Mouse (Mus musculus) stomach, embryonic 16.5 days (tissue): Measurements from ENCODE around the gene Ttc39b. TPM values are rescaled to one million over a fixed set of nuclear protein-coding genes. Genes with fewer than 3 reads are reported as not detected.

Experiments
- ATAC-seq: fragments of 200-750 bp; cut with Nextera tagmentation; 2 replicates; pipeline ENCODE4 v1.8.0; 2017; ENCODE audit warnings: moderate number of reproducible peaks, moderate TSS enrichment; ENCODE audit not compliant: insufficient read depth, low FRiP score
- H3K27ac ChIP-seq: fragments of 300-500 bp; sonication (generic); 2 replicates; pipeline ENCODE4 v1.5.1; 2014; ENCODE audit warnings: low read length
- H3K27me3 ChIP-seq: fragments of 300-500 bp; sonication (generic); 2 replicates; pipeline ENCODE4 v1.6.1; 2014; ENCODE audit warnings: low read length, control low read depth, mixed read lengths; ENCODE audit not compliant: control insufficient read depth, insufficient read depth
- H3K36me3 ChIP-seq: fragments of 300-500 bp; sonication (generic); 2 replicates; pipeline ENCODE4 v1.6.1; 2014; ENCODE audit warnings: low read length; ENCODE audit not compliant: control insufficient read depth, insufficient read depth
- H3K4me1 ChIP-seq: fragments of 300-500 bp; sonication (generic); 2 replicates; pipeline ENCODE4 v1.6.1; 2014; ENCODE audit warnings: low read length, control low read depth, mixed read lengths; ENCODE audit not compliant: control insufficient read depth, insufficient read depth
- H3K4me2 ChIP-seq: fragments of 300-500 bp; sonication (generic); 2 replicates; pipeline ENCODE4 v1.6.1; 2014; ENCODE audit warnings: low read depth, low read length, mixed read lengths
- H3K4me3 ChIP-seq: fragments of 300-500 bp; sonication (generic); replicated peaks from 2 replicates; pipeline ENCODE4 v1.5.1; 2014; ENCODE audit warnings: mild to moderate bottlenecking, low read length
- H3K9ac ChIP-seq: fragments of 300-500 bp; sonication (generic); 2 replicates; pipeline ENCODE4 v1.6.1; 2014; ENCODE audit warnings: low read length
- H3K9me3 ChIP-seq: fragments of 300-500 bp; sonication (generic); replicated peaks from 2 replicates; pipeline ENCODE4 v1.6.1; 2016; ENCODE audit warnings: low read length, control low read depth; ENCODE audit not compliant: control insufficient read depth
- WGBS: fragments of 180-500 bp; shearing (Covaris S2); extraction: QIAGEN DNeasy Blood & Tissue Kit; methylation state at CpG from one replicate; pipeline ENCODE4 v1.1.7; 2014; 5-methylcytosine and 5-hydroxymethylcytosine counted together
- polyA plus RNA-seq: library from polyadenylated mRNA; unstranded; fragments of >200 nt; fragmentation: Nextera tagmentation; extraction: Ambion mirVana; gene quantifications from 2 replicates; pipeline ENCODE4 v1.2.1, GENCODE M21; 2015

Ttc39b gene
- polyA plus RNA-seq, 1 experiment from 2014 or later: 5.0 TPM

GRCm38 (mm10) chr4:83270481-83270880 is 53.6 kb downstream of the Ttc39b start:
- ATAC-seq: no peak
- H3K27me3 ChIP-seq: no peaks in the 10 kb centered on the region

GRCm38 (mm10) chr4:83269614-83270013 is 54.4 kb downstream of the Ttc39b start:
- no peak overlapping the region for H3K9ac ChIP-seq
- 70% methylated on average over 6 of the region's 6 CpGs for WGBS

More at GRCm38 (mm10) chr4:83270481-83270880, 53.6 kb downstream of the Ttc39b start:
- H3K36me3 ChIP-seq: no peaks in the 10 kb centered on the region
- no peaks in the 10 kb centered on the region for H3K4me1 ChIP-seq
- H3K9me3 ChIP-seq: no peaks in the 10 kb centered on the region
- no peak overlapping the region for H3K4me3 ChIP-seq
- no peak overlapping the region for H3K4me2 ChIP-seq
- H3K9ac ChIP-seq: no peak overlapping the region
- no peak overlapping the region for H3K27ac ChIP-seq
- 87% methylated on average over 8 of the region's 8 CpGs for WGBS

DNA sequence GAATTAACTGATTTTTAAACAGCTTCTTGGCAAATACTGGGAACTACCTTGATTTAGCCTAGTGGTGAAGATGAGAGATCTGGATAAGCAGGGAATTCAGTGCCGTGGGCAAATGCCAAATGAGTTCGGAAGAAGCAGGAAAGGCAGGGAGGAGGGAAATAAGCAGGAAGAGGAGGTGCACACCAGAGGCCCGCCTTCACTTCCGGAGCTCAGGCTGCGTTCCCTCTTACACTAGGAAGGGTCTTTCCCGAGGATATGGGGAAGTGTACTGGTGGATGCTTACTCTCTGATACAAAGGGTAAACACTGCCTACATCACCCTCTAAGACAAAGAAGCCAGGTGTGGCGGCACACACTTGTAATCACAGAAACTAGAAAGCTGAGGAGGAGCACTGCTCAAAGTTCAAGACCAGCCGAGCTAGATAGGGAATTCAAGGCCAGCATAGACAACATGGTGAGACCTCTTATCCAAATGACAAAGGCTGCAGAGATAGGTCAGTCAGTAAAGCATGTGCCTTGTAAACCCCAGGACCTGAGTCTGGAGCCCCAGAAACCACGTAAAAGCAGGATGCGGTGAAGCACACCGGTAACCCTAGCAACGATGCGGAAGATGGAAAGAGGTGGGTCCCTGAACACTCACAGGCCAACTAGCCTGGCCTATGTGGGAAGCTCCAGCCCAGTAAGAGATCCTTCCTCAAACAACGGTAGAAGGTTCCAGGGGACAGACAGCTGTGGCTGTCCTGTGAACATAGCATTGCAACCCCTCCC is 57.9 kb downstream of the Ttc39b start:
- no peak overlapping the region for H3K4me3 ChIP-seq
- no peaks in the 10 kb centered on the region for H3K4me1 ChIP-seq
- no peak overlapping the region for H3K27ac ChIP-seq
- WGBS: 74% methylated on average over 14 of the region's 14 CpGs
- no peaks in the 10 kb centered on the region for H3K36me3 ChIP-seq
- H3K9me3 ChIP-seq: no peaks in the 10 kb centered on the region
- no peak overlapping the region for H3K4me2 ChIP-seq
- no peak overlapping the region for H3K9ac ChIP-seq
- ATAC-seq: no peak
- H3K27me3 ChIP-seq: no peaks in the 10 kb centered on the region

More at GRCm38 (mm10) chr4:83269614-83270013, 54.4 kb downstream of the Ttc39b start:
- no peak for ATAC-seq
- no peaks in the 10 kb centered on the region for H3K4me1 ChIP-seq
- no peak overlapping the region for H3K4me2 ChIP-seq
- no peak overlapping the region for H3K27ac ChIP-seq
- no peak overlapping the region for H3K4me3 ChIP-seq
- no peaks in the 10 kb centered on the region for H3K36me3 ChIP-seq
- no peaks in the 10 kb centered on the region for H3K27me3 ChIP-seq
- H3K9me3 ChIP-seq: no peaks in the 10 kb centered on the region

DNA sequence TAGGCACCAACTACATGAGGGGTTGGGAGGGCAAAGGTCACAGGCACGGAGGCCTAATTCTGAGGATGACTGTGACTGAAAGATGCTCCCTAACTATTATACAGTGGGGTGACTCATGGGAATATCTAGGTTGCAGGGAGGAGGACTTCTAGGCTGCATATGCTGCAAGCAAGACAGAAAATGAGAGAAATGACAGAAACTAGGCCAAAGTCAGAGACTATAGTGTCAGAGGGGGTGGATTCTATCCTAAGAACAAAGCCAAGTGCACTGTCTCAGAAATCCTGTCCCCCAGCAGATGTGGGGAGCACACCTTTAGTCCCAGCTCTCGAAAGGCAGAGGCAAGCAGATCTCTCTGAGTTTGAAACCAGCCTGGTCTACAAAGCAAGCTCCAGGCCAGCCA is 59.2 kb downstream of the Ttc39b start:
- 92% methylated on average over 2 of the region's 2 CpGs for WGBS
- no peak overlapping the region for H3K4me2 ChIP-seq
- no peak for ATAC-seq
- no peak overlapping the region for H3K4me3 ChIP-seq
- H3K27ac ChIP-seq: no peak overlapping the region
- H3K9ac ChIP-seq: no peak overlapping the region
- no peaks in the 10 kb centered on the region for H3K9me3 ChIP-seq
- H3K4me1 ChIP-seq: no peaks in the 10 kb centered on the region
- no peaks in the 10 kb centered on the region for H3K27me3 ChIP-seq
- H3K36me3 ChIP-seq: no peaks in the 10 kb centered on the region

- H3K9me3 ChIP-seq: no peaks in the 10 kb centered on the region
- H3K4me2 ChIP-seq: no peak overlapping the region
- ATAC-seq: no peak
- no peak overlapping the region for H3K27ac ChIP-seq
- no peak overlapping the region for H3K9ac ChIP-seq
- H3K27me3 ChIP-seq: no peaks in the 10 kb centered on the region
- WGBS: 12% methylated on average over 2 of the region's 2 CpGs
- H3K4me3 ChIP-seq: no peak overlapping the region
- no peaks in the 10 kb centered on the region for H3K4me1 ChIP-seq
- no peaks in the 10 kb centered on the region for H3K36me3 ChIP-seq
These were observed 62.1 kb downstream of the Ttc39b start for GRCm38 (mm10) chr4:83261998-83262397.

- no peak overlapping the region for H3K27ac ChIP-seq
- H3K9me3 ChIP-seq: no peaks in the 10 kb centered on the region
- no peak overlapping the region for H3K9ac ChIP-seq
- H3K27me3 ChIP-seq: no peaks in the 10 kb centered on the region
- no peaks in the 10 kb centered on the region for H3K4me1 ChIP-seq
- no peak for ATAC-seq
- H3K4me3 ChIP-seq: no peak overlapping the region
- WGBS: 81% methylated on average over 4 of the region's 4 CpGs
- no peak overlapping the region for H3K4me2 ChIP-seq
- no peaks in the 10 kb centered on the region for H3K36me3 ChIP-seq
These were observed 64.4 kb downstream of the Ttc39b start for GRCm38 (mm10) chr4:83259690-83260089.

DNA sequence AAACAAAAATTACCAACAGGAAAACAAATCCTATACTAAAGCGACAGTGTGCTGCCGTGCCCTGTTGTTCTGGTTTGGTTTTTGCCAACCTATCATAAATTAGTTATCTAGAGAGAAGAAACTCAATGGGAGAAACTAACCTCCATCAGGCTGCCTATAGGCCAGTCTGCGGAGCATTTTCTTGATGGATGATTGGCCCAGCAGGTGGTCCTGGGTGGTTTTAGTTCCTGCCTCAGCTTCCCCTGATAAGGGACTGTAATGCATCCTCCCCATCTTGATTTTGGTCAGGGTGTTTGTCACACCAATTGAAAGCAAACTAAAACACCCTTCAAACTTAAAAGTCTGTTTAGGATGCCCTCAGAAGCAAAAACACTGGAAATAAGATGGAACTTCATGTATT is 65.8 kb downstream of the Ttc39b start:
- H3K27me3 ChIP-seq: no peaks in the 10 kb centered on the region
- no peak overlapping the region for H3K4me2 ChIP-seq
- no peak overlapping the region for H3K9ac ChIP-seq
- H3K4me1 ChIP-seq: no peaks in the 10 kb centered on the region
- H3K4me3 ChIP-seq: no peak overlapping the region
- no peaks in the 10 kb centered on the region for H3K36me3 ChIP-seq
- no peak overlapping the region for H3K27ac ChIP-seq
- WGBS: 82% methylated on average over 3 of the region's 3 CpGs
- no peak for ATAC-seq
- no peaks in the 10 kb centered on the region for H3K9me3 ChIP-seq

DNA sequence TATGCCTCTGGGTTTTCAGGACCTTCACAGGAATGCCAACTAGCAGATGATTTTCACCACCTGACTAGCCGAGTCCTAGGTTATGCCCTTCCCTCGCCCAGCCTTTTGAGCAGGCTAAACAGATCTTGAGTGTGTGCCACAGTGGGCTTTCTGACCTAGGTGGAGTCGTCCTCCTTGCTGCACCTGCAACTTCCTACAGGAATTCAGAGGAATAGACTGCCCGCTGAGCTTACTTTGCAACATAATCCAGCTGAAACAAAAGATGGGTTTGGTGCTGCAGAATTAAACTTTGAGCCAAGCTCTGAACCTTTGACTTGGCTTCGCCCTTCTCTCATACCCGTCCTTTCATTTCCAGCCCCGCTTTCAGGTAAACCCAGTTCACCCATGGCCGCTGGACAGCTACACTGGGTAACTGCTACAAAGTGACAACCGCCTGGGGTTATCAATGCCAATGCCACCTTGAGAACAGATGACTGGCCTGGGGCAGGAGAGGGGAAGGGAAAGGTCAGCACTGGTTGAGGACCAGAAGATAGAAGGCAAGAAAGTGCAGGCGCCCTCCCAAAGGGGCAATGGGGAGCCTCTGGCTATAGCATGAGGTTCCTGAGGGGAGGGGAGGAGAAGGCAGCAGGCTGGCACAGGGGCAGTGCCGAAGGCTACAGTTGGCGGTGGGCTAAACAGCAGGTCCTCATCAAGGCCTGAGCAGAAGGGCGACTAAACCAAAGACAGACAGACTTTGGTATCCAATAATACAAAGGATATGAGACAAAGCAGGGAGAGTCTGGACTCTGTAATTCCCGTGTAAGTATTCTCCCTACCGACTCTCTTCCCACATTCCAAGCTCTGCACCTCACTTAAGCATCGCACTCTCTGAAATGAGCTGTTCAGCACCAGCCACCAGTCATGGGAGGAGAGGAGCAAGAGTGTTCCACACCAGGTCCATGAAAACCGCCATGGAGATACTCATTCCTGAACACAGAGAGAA is 66.5 kb downstream of the Ttc39b start:
- Histone ChIP-seq H3K4me1 (no peaks in the 10 kb centered on the region), H3K27me3 (no peaks in the 10 kb centered on the region), H3K4me3 (no peak overlapping the region), H3K9ac (no peak overlapping the region), H3K9me3 (no peaks in the 10 kb centered on the region), H3K4me2 (no peak overlapping the region), H3K36me3 (no peaks in the 10 kb centered on the region), H3K27ac (no peak overlapping the region)
- WGBS: 75% methylated on average over 17 of the region's 17 CpGs
- ATAC-seq: no peak

DNA sequence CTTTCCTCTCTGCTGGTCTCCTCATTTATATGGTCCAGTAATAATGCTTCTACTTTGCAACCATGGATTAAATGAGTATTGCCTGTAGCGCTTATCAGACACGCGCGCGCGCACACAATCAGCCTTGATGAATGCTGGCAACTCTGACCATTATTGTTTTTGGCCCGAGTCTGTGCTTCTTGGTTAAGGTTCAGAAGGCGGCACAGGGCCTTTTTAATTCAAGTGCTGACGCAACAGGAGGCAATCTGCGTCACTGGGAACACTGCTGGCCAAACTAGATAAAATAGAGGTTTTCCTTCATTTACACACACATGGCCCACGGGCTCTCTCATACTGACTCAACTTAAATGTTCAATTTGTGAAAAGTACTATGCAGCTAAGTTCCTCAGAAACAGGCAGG is 67.3 kb downstream of the Ttc39b start:
- no peak overlapping the region for H3K27ac ChIP-seq
- H3K27me3 ChIP-seq: no peaks in the 10 kb centered on the region
- 88% methylated on average over 11 of the region's 11 CpGs for WGBS
- no peak for ATAC-seq
- H3K9me3 ChIP-seq: no peaks in the 10 kb centered on the region
- H3K36me3 ChIP-seq: no peaks in the 10 kb centered on the region
- no peak overlapping the region for H3K9ac ChIP-seq
- H3K4me2 ChIP-seq: no peak overlapping the region
- H3K4me3 ChIP-seq: no peak overlapping the region
- H3K4me1 ChIP-seq: no peaks in the 10 kb centered on the region
